Comparison of ENCODE assay signal across 7 mouse cellular contexts in the genomic region with DNA sequence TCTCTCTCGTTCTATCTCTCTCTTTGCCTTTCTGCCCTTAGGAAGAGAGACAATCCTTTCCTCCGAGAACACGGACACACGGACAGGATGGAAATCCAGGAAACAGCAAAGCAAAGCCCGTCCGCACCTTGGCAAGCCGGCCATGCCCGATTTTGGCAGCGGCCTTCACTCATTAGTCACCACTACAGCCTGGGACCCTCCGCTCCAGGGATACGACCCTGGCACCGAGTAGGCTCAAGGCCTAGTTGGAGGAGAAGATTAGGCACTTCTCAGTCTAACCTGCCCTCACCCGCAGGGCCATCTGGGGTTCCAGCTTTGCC. TPM values are rescaled to one million over a fixed set of nuclear protein-coding genes. Genes with fewer than 3 reads are reported as not detected.
DNase-seq lines count a peak whose midpoint lies in the region; ATAC-seq and TF ChIP-seq lines count a peak whose summit lies in the region.

No protein-coding gene starts in this region.

- H3K36me3 ChIP-seq in hindbrain, postnatal 0 days (ENCODE audit: insufficient read depth, low read length), result peaks cover 3% of the 10 kb centered on the region; the same call in 1 of the 2 replicates
- H3K36me3 ChIP-seq in midbrain, postnatal 0 days (ENCODE audit: insufficient read depth, low read length), result peaks cover 16% of the 10 kb centered on the region

- DNase-seq in lung, adult 18-20 months, result peak; percentile 32 to 37
- no peak for DNase-seq in lung, postnatal 25 days (ENCODE audit: low spot score)
- peak; percentile 53 for DNase-seq in hindbrain, postnatal 0 days (ENCODE audit: low spot score)
- DNase-seq in midbrain, postnatal 0 days (ENCODE audit: low spot score), result peak; percentile 41
- DNase-seq in thymus, postnatal 4 days, result no peak
- no peak for DNase-seq in gastrocnemius, adult 18-20 months (ENCODE audit: low spot score)

- peak overlapping the region; percentile 79 for H3K4me2 ChIP-seq in hindbrain, postnatal 0 days (ENCODE audit: low read depth, low read length)
- H3K4me2 ChIP-seq in midbrain, postnatal 0 days (ENCODE audit: low read depth, low read length, poor library complexity, severe bottlenecking), result peak overlapping the region; percentile 59

- peak overlapping the region; percentile 88 for H3K27ac ChIP-seq in embryonic fibroblast, embryonic 13.5 days (ENCODE audit: insufficient read depth, low read length)
- peak overlapping the region; percentile 87 for H3K27ac ChIP-seq in hindbrain, postnatal 0 days
- peak overlapping the region; percentile 84; the same call in 1 of the 2 replicates for H3K27ac ChIP-seq in midbrain, postnatal 0 days (ENCODE audit: low read depth, low read length)

- H3K9ac ChIP-seq in hindbrain, postnatal 0 days (replicated peaks; ENCODE audit: low read length), result peak overlapping the region; percentile 90
- H3K9ac ChIP-seq in midbrain, postnatal 0 days (replicated peaks; ENCODE audit: low read length, poor library complexity, severe bottlenecking), result peak overlapping the region; percentile 72

- H3K9me3 ChIP-seq in hindbrain, postnatal 0 days (ENCODE audit: low read length), result no peaks in the 10 kb centered on the region
- H3K9me3 ChIP-seq in midbrain, postnatal 0 days (ENCODE audit: low read length), result no peaks in the 10 kb centered on the region

- ATAC-seq in hindbrain, postnatal 0 days, result peak; percentile 33
- peak; percentile 11; the same call in 1 of the 2 replicates for ATAC-seq in midbrain, postnatal 0 days (ENCODE audit: low FRiP score)

- peak overlapping the region; percentile 84 for H3K4me3 ChIP-seq in embryonic fibroblast, embryonic 13.5 days (ENCODE audit: insufficient read depth, low read length)
- peak overlapping the region; percentile 96 for H3K4me3 ChIP-seq in hindbrain, postnatal 0 days (ENCODE audit: low read length)
- peak overlapping the region; percentile 95 for H3K4me3 ChIP-seq in midbrain, postnatal 0 days (ENCODE audit: low read depth, low read length)

- TF ChIP-seq CTCF in embryonic fibroblast, embryonic 13.5 days (IDR thresholded peaks at IDR 0.05; ENCODE audit: borderline replicate concordance, insufficient read depth, low read length), result no peak
- TF ChIP-seq CTCF in hindbrain, postnatal 0 days (IDR thresholded peaks at IDR 0.05; ENCODE audit: low read depth), result no peak
- no peak for TF ChIP-seq CTCF in midbrain, postnatal 0 days (IDR thresholded peaks at IDR 0.05)

- no peaks in the 10 kb centered on the region for H3K27me3 ChIP-seq in hindbrain, postnatal 0 days (ENCODE audit: insufficient read depth, low read length)
- H3K27me3 ChIP-seq in midbrain, postnatal 0 days (ENCODE audit: insufficient read depth, low read length), result no peaks in the 10 kb centered on the region

- H3K4me1 ChIP-seq in embryonic fibroblast, embryonic 13.5 days (ENCODE audit: control insufficient read depth, insufficient read depth, low read length), result peaks cover 5% of the 10 kb centered on the region
- H3K4me1 ChIP-seq in hindbrain, postnatal 0 days (ENCODE audit: insufficient read depth, low read length), result peaks cover 16% of the 10 kb centered on the region
- H3K4me1 ChIP-seq in midbrain, postnatal 0 days (ENCODE audit: insufficient read depth, low read length), result peaks cover 14% of the 10 kb centered on the region; the same call in 1 of the 2 replicates

- no peak for TF ChIP-seq POLR2A in embryonic fibroblast, embryonic 13.5 days (IDR thresholded peaks at IDR 0.05; ENCODE audit: low read depth, low read length)

- 0% methylated on average over 13 of the region's 13 CpGs for WGBS in hindbrain, postnatal 0 days
- WGBS in midbrain, postnatal 0 days, result under 1% methylated on average over 12 of the region's 13 CpGs

RNA-seq across cellular contexts. Expression of gene Ptk7, which starts 0.9 kb away (rescaled TPM):
- polyA plus RNA-seq in embryonic fibroblast, embryonic 13.5 days (2011; ENCODE audit: insufficient read length, low read depth, missing spikeins), result 145 and 172 TPM in 2 replicates
- 77.6 and 79.3 TPM in 2 replicates for total RNA-seq in hindbrain, postnatal 0 days (2014; rRNA removed)
- 24.5 and 25.1 TPM in 2 replicates for polyA plus RNA-seq in hindbrain, postnatal 0 days (2015; fragmentation: Nextera tagmentation; extraction: Ambion mirVana)
- total RNA-seq in midbrain, postnatal 0 days (2014; rRNA removed), result 61.8 and 62.6 TPM in 2 replicates
- polyA plus RNA-seq in midbrain, postnatal 0 days (2015; fragmentation: Nextera tagmentation; extraction: Ambion mirVana), result 22.5 and 22.9 TPM in 2 replicates
- total RNA-seq in gastrocnemius, adult 18-20 months (2021), result under 1 TPM; 0.30 to 0.38 TPM

RNA-seq across cellular contexts. Expression of gene Klc4, which starts 17.4 kb away (rescaled TPM):
- 6.5 and 7.2 TPM in 2 replicates for polyA plus RNA-seq in embryonic fibroblast, embryonic 13.5 days (2011; ENCODE audit: insufficient read length, low read depth, missing spikeins)
- total RNA-seq in hindbrain, postnatal 0 days (2014; rRNA removed), result 25.1 and 32.1 TPM in 2 replicates
- 23.0 and 24.0 TPM in 2 replicates for polyA plus RNA-seq in hindbrain, postnatal 0 days (2015; fragmentation: Nextera tagmentation; extraction: Ambion mirVana)
- 24.5 and 28.5 TPM in 2 replicates for total RNA-seq in midbrain, postnatal 0 days (2014; rRNA removed)
- 20.0 and 22.2 TPM in 2 replicates for polyA plus RNA-seq in midbrain, postnatal 0 days (2015; fragmentation: Nextera tagmentation; extraction: Ambion mirVana)
- total RNA-seq in gastrocnemius, adult 18-20 months (2021), result 10 to 100 TPM; 12.6 to 13.4 TPM

RNA-seq across cellular contexts. Expression of gene Mrpl2, which starts 17.6 kb away (rescaled TPM):
- polyA plus RNA-seq in embryonic fibroblast, embryonic 13.5 days (2011; ENCODE audit: insufficient read length, low read depth, missing spikeins), result 33.5 and 45.2 TPM in 2 replicates
- total RNA-seq in hindbrain, postnatal 0 days (2014; rRNA removed), result 55.4 and 67.2 TPM in 2 replicates
- 90.2 and 95.5 TPM in 2 replicates for polyA plus RNA-seq in hindbrain, postnatal 0 days (2015; fragmentation: Nextera tagmentation; extraction: Ambion mirVana)
- 46.7 and 47.4 TPM in 2 replicates for total RNA-seq in midbrain, postnatal 0 days (2014; rRNA removed)
- 85.5 and 85.7 TPM in 2 replicates for polyA plus RNA-seq in midbrain, postnatal 0 days (2015; fragmentation: Nextera tagmentation; extraction: Ambion mirVana)
- 100 to 1,000 TPM; 104 TPM for total RNA-seq in gastrocnemius, adult 18-20 months (2021)

RNA-seq across cellular contexts. Expression of gene Cul7, which starts 21.7 kb away (rescaled TPM):
- 63.6 and 64.4 TPM in 2 replicates for polyA plus RNA-seq in embryonic fibroblast, embryonic 13.5 days (2011; ENCODE audit: insufficient read length, low read depth, missing spikeins)
- 92.2 and 108 TPM in 2 replicates for total RNA-seq in hindbrain, postnatal 0 days (2014; rRNA removed)
- polyA plus RNA-seq in hindbrain, postnatal 0 days (2015; fragmentation: Nextera tagmentation; extraction: Ambion mirVana), result 24.9 and 26.8 TPM in 2 replicates
- total RNA-seq in midbrain, postnatal 0 days (2014; rRNA removed), result 83.5 and 92.4 TPM in 2 replicates
- 26.2 and 26.6 TPM in 2 replicates for polyA plus RNA-seq in midbrain, postnatal 0 days (2015; fragmentation: Nextera tagmentation; extraction: Ambion mirVana)
- 1 to 10 TPM; 3.4 to 4.1 TPM for total RNA-seq in gastrocnemius, adult 18-20 months (2021)

RNA-seq across cellular contexts. Expression of gene Rrp36, which starts 45.7 kb away (rescaled TPM):
- 29.9 and 32.3 TPM in 2 replicates for polyA plus RNA-seq in embryonic fibroblast, embryonic 13.5 days (2011; ENCODE audit: insufficient read length, low read depth, missing spikeins)
- 26.6 and 32.7 TPM in 2 replicates for total RNA-seq in hindbrain, postnatal 0 days (2014; rRNA removed)
- polyA plus RNA-seq in hindbrain, postnatal 0 days (2015; fragmentation: Nextera tagmentation; extraction: Ambion mirVana), result 56.5 and 59.1 TPM in 2 replicates
- 26.9 and 27.6 TPM in 2 replicates for total RNA-seq in midbrain, postnatal 0 days (2014; rRNA removed)
- 47.1 and 52.2 TPM in 2 replicates for polyA plus RNA-seq in midbrain, postnatal 0 days (2015; fragmentation: Nextera tagmentation; extraction: Ambion mirVana)
- 10 to 100 TPM in 1 of 2 experiments, 1 to 10 TPM in 1; 8.4 to 11.8 TPM for total RNA-seq in gastrocnemius, adult 18-20 months (2021)

Comparison
In these comparisons a context has a peak if more than half of its experiments do, and no peak if none do; other contexts are left out.
1. DNase-seq: peak in lung, adult 18-20 months (2 of 2), hindbrain, postnatal 0 days (single experiment) and midbrain, postnatal 0 days (single experiment); none in lung, postnatal 25 days (single experiment), thymus, postnatal 4 days (single experiment) and gastrocnemius, adult 18-20 months (single experiment).
2. RNA of gene Ptk7, which starts 0.9 kb away (total RNA-seq): 77.6 to 79.3 TPM in hindbrain, postnatal 0 days and 61.8 to 62.6 TPM in midbrain, postnatal 0 days; 0.30 to 0.38 TPM in gastrocnemius, adult 18-20 months; every median in the first group is over 10 times any median in the second.
3. Peak in every context shown above with its lines, with median percentiles within 50 percentile points of each other: H3K27ac ChIP-seq and H3K4me3 ChIP-seq.